Mouse (Mus musculus): ENCODE measurements around the gene Zdhhc14. TPM values are rescaled to one million over a fixed set of nuclear protein-coding genes. Genes with fewer than 3 reads are reported as not detected.

The Zdhhc14 gene
- polyA plus RNA-seq, 1 experiment from 2014 or later: 5.0 TPM

- Histone ChIP-seq H3K9me3 (ENCODE audit: control insufficient read depth, low read length) (no peaks in the 10 kb centered on the region), H3K4me1 (ENCODE audit: control insufficient read depth, insufficient read depth, low read depth, low read length) (no peaks in the 10 kb centered on the region), H3K27me3 (replicated peaks; ENCODE audit: control insufficient read depth, insufficient read depth, low read length) (no peaks in the 10 kb centered on the region), H3K4me3 (ENCODE audit: low read length) (no peak overlapping the region), H3K36me3 (ENCODE audit: control insufficient read depth, insufficient read depth, low read length) (no peaks in the 10 kb centered on the region), H3K27ac (ENCODE audit: low read depth, low read length) (no peak overlapping the region), H3K4me2 (ENCODE audit: low read length) (no peak overlapping the region), H3K9ac (ENCODE audit: low read depth, low read length) (no peak overlapping the region)
- ATAC-seq: no peak
- WGBS: 91% methylated on average over 8 of the region's 8 CpGs
These were observed 108.2 kb downstream of the Zdhhc14 start for GRCm38 (mm10) chr17:5600505-5601027.

- Histone ChIP-seq H3K9ac (ENCODE audit: low read depth, low read length) (no peak overlapping the region), H3K36me3 (ENCODE audit: control insufficient read depth, insufficient read depth, low read length) (no peaks in the 10 kb centered on the region), H3K27ac (ENCODE audit: low read depth, low read length) (no peak overlapping the region), H3K9me3 (ENCODE audit: control insufficient read depth, low read length) (no peaks in the 10 kb centered on the region), H3K4me3 (ENCODE audit: low read length) (no peak overlapping the region), H3K27me3 (replicated peaks; ENCODE audit: control insufficient read depth, insufficient read depth, low read length) (no peaks in the 10 kb centered on the region), H3K4me2 (ENCODE audit: low read length) (no peak overlapping the region), H3K4me1 (ENCODE audit: control insufficient read depth, insufficient read depth, low read depth, low read length) (peaks cover 2% of the 10 kb centered on the region; the same call in 1 of the 2 replicates)
- WGBS: 88% methylated on average over 6 of the region's 6 CpGs
- ATAC-seq: no peak
These were observed 109.6 kb downstream of the Zdhhc14 start for GRCm38 (mm10) chr17:5601953-5602352.

- H3K9ac ChIP-seq (ENCODE audit: low read depth, low read length): no peak overlapping the region
- H3K27me3 ChIP-seq (replicated peaks; ENCODE audit: control insufficient read depth, insufficient read depth, low read length): no peaks in the 10 kb centered on the region
- peak; percentile 52 for ATAC-seq
- 53% methylated on average over 8 of the region's 8 CpGs for WGBS
- H3K9me3 ChIP-seq (ENCODE audit: control insufficient read depth, low read length): no peaks in the 10 kb centered on the region
- H3K27ac ChIP-seq (ENCODE audit: low read depth, low read length): peak overlapping the region; percentile 62
- peaks cover 2% of the 10 kb centered on the region; the same call in 1 of the 2 replicates for H3K4me1 ChIP-seq (ENCODE audit: control insufficient read depth, insufficient read depth, low read depth, low read length)
- no peak overlapping the region for H3K4me3 ChIP-seq (ENCODE audit: low read length)
- H3K36me3 ChIP-seq (ENCODE audit: control insufficient read depth, insufficient read depth, low read length): no peaks in the 10 kb centered on the region
- no peak overlapping the region for H3K4me2 ChIP-seq (ENCODE audit: low read length)
These were observed 113.8 kb downstream of the Zdhhc14 start for GRCm38 (mm10) chr17:5606151-5606591.

GRCm38 (mm10) chr17:5607352-5607751 lies 115.0 kb downstream of the Zdhhc14 start:
- Histone ChIP-seq H3K9ac (ENCODE audit: low read depth, low read length) (no peak overlapping the region), H3K27me3 (replicated peaks; ENCODE audit: control insufficient read depth, insufficient read depth, low read length) (no peaks in the 10 kb centered on the region), H3K36me3 (ENCODE audit: control insufficient read depth, insufficient read depth, low read length) (no peaks in the 10 kb centered on the region), H3K4me3 (ENCODE audit: low read length) (no peak overlapping the region), H3K4me1 (ENCODE audit: control insufficient read depth, insufficient read depth, low read depth, low read length) (peaks cover 2% of the 10 kb centered on the region; the same call in 1 of the 2 replicates), H3K4me2 (ENCODE audit: low read length) (no peak overlapping the region), H3K9me3 (ENCODE audit: control insufficient read depth, low read length) (no peaks in the 10 kb centered on the region), H3K27ac (ENCODE audit: low read depth, low read length) (no peak overlapping the region)
- no peak for ATAC-seq
- WGBS: 67% methylated on average over 7 of the region's 7 CpGs

GRCm38 (mm10) chr17:5609875-5610552 lies 117.7 kb downstream of the Zdhhc14 start:
- no peak overlapping the region for H3K4me3 ChIP-seq (ENCODE audit: low read length)
- H3K4me2 ChIP-seq (ENCODE audit: low read length): no peak overlapping the region
- ATAC-seq: no peak
- H3K27me3 ChIP-seq (replicated peaks; ENCODE audit: control insufficient read depth, insufficient read depth, low read length): no peaks in the 10 kb centered on the region
- 78% methylated on average over 4 of the region's 4 CpGs for WGBS
- H3K9me3 ChIP-seq (ENCODE audit: control insufficient read depth, low read length): no peaks in the 10 kb centered on the region
- H3K9ac ChIP-seq (ENCODE audit: low read depth, low read length): no peak overlapping the region
- no peak overlapping the region for H3K27ac ChIP-seq (ENCODE audit: low read depth, low read length)
- peaks cover 2% of the 10 kb centered on the region; the same call in 1 of the 2 replicates for H3K4me1 ChIP-seq (ENCODE audit: control insufficient read depth, insufficient read depth, low read depth, low read length)
- H3K36me3 ChIP-seq (ENCODE audit: control insufficient read depth, insufficient read depth, low read length): no peaks in the 10 kb centered on the region

- H3K4me1 ChIP-seq (ENCODE audit: control insufficient read depth, insufficient read depth, low read depth, low read length): no peaks in the 10 kb centered on the region
- no peak overlapping the region for H3K9ac ChIP-seq (ENCODE audit: low read depth, low read length)
- no peaks in the 10 kb centered on the region for H3K36me3 ChIP-seq (ENCODE audit: control insufficient read depth, insufficient read depth, low read length)
- H3K4me3 ChIP-seq (ENCODE audit: low read length): no peak overlapping the region
- no peak overlapping the region for H3K4me2 ChIP-seq (ENCODE audit: low read length)
- ATAC-seq: no peak
- H3K9me3 ChIP-seq (ENCODE audit: control insufficient read depth, low read length): peaks cover 5% of the 10 kb centered on the region
- H3K27ac ChIP-seq (ENCODE audit: low read depth, low read length): no peak overlapping the region
- 77% methylated on average over 4 of the region's 4 CpGs for WGBS
- no peaks in the 10 kb centered on the region for H3K27me3 ChIP-seq (replicated peaks; ENCODE audit: control insufficient read depth, insufficient read depth, low read length)
These were observed 119.9 kb downstream of the Zdhhc14 start for GRCm38 (mm10) chr17:5612236-5612635.

- peaks cover 4% of the 10 kb centered on the region; the same call in 1 of the 2 replicates for H3K4me1 ChIP-seq (ENCODE audit: control insufficient read depth, insufficient read depth, low read depth, low read length)
- H3K4me2 ChIP-seq (ENCODE audit: low read length): no peak overlapping the region
- H3K36me3 ChIP-seq (ENCODE audit: control insufficient read depth, insufficient read depth, low read length): no peaks in the 10 kb centered on the region
- peak; percentile 30; the same call in 1 of the 2 replicates for ATAC-seq
- no peak overlapping the region for H3K4me3 ChIP-seq (ENCODE audit: low read length)
- H3K9ac ChIP-seq (ENCODE audit: low read depth, low read length): no peak overlapping the region
- peaks cover 5% of the 10 kb centered on the region for H3K9me3 ChIP-seq (ENCODE audit: control insufficient read depth, low read length)
- no peak overlapping the region for H3K27ac ChIP-seq (ENCODE audit: low read depth, low read length)
- no peaks in the 10 kb centered on the region for H3K27me3 ChIP-seq (replicated peaks; ENCODE audit: control insufficient read depth, insufficient read depth, low read length)
- 65% methylated on average over 9 of the region's 9 CpGs for WGBS
These were observed 122.5 kb downstream of the Zdhhc14 start for GRCm38 (mm10) chr17:5614771-5615318.

GRCm38 (mm10) chr17:5621626-5622591 lies 129.6 kb downstream of the Zdhhc14 start:
- H3K27me3 ChIP-seq (replicated peaks; ENCODE audit: control insufficient read depth, insufficient read depth, low read length): no peaks in the 10 kb centered on the region
- no peak overlapping the region for H3K4me2 ChIP-seq (ENCODE audit: low read length)
- no peak for ATAC-seq
- no peak overlapping the region for H3K9ac ChIP-seq (ENCODE audit: low read depth, low read length)
- H3K27ac ChIP-seq (ENCODE audit: low read depth, low read length): no peak overlapping the region
- H3K4me1 ChIP-seq (ENCODE audit: control insufficient read depth, insufficient read depth, low read depth, low read length): peaks cover 4% of the 10 kb centered on the region; the same call in 1 of the 2 replicates
- 80% methylated on average over 25 of the region's 25 CpGs for WGBS
- no peaks in the 10 kb centered on the region for H3K9me3 ChIP-seq (ENCODE audit: control insufficient read depth, low read length)
- H3K36me3 ChIP-seq (ENCODE audit: control insufficient read depth, insufficient read depth, low read length): no peaks in the 10 kb centered on the region
- H3K4me3 ChIP-seq (ENCODE audit: low read length): no peak overlapping the region

Data from hindbrain, embryonic 16.5 days (tissue).